Mouse (Mus musculus) kidney, embryonic 16.5 days (tissue): ENCODE measurements around the gene Zw10. TPM values are rescaled to one million over a fixed set of nuclear protein-coding genes. Genes with fewer than 3 reads are reported as not detected.

Experiments
- ATAC-seq: fragments of 200-750 bp; cut with Nextera tagmentation; 2 replicates; pipeline ENCODE4 v1.8.0; 2017; ENCODE audit warnings: moderate TSS enrichment; ENCODE audit not compliant: low FRiP score, low TSS enrichment
- H3K27ac ChIP-seq: fragments of 300-500 bp; sonication (generic); 2 replicates; pipeline ENCODE4 v1.5.1; 2014; ENCODE audit warnings: low read length
- H3K27me3 ChIP-seq: fragments of 300-500 bp; sonication (generic); 2 replicates; pipeline ENCODE4 v1.6.1; 2014; ENCODE audit warnings: low read length, control low read depth, mixed read lengths; ENCODE audit not compliant: insufficient read depth
- H3K36me3 ChIP-seq: fragments of 300-500 bp; sonication (generic); 2 replicates; pipeline ENCODE4 v1.6.1; 2014; ENCODE audit warnings: low read length, control low read depth, mixed read lengths; ENCODE audit not compliant: insufficient read depth
- H3K4me1 ChIP-seq: fragments of 300-500 bp; sonication (generic); 2 replicates; pipeline ENCODE4 v1.6.1; 2014; ENCODE audit warnings: low read length, control low read depth, mixed read lengths; ENCODE audit not compliant: insufficient read depth
- H3K4me2 ChIP-seq: fragments of 300-500 bp; sonication (generic); replicated peaks from 2 replicates; pipeline ENCODE4 v1.6.1; 2014; ENCODE audit warnings: low read depth, low read length
- H3K4me3 ChIP-seq: fragments of 300-500 bp; sonication (generic); 2 replicates; pipeline ENCODE4 v1.5.1; 2014; ENCODE audit warnings: mild to moderate bottlenecking, low read length
- H3K9ac ChIP-seq: fragments of 300-500 bp; sonication (generic); replicated peaks from 2 replicates; pipeline ENCODE4 v1.6.1; 2014; ENCODE audit warnings: low read length
- H3K9me3 ChIP-seq: fragments of 300-500 bp; sonication (generic); 2 replicates; pipeline ENCODE4 v1.6.1; 2016; ENCODE audit warnings: low read length, control low read depth
- WGBS: fragments of 180-500 bp; shearing (Covaris S2); extraction: QIAGEN DNeasy Blood & Tissue Kit; methylation state at CpG from one replicate; pipeline ENCODE4 v1.1.7; 2014; 5-methylcytosine and 5-hydroxymethylcytosine counted together
- polyA plus RNA-seq: library from polyadenylated mRNA; unstranded; fragments of >200 nt; fragmentation: Nextera tagmentation; extraction: Ambion mirVana; gene quantifications from 2 replicates; pipeline ENCODE4 v1.2.1, GENCODE M21; 2015

Zw10 gene
- polyA plus RNA-seq = 40.1 and 41.0 TPM in 2 replicates

DNA sequence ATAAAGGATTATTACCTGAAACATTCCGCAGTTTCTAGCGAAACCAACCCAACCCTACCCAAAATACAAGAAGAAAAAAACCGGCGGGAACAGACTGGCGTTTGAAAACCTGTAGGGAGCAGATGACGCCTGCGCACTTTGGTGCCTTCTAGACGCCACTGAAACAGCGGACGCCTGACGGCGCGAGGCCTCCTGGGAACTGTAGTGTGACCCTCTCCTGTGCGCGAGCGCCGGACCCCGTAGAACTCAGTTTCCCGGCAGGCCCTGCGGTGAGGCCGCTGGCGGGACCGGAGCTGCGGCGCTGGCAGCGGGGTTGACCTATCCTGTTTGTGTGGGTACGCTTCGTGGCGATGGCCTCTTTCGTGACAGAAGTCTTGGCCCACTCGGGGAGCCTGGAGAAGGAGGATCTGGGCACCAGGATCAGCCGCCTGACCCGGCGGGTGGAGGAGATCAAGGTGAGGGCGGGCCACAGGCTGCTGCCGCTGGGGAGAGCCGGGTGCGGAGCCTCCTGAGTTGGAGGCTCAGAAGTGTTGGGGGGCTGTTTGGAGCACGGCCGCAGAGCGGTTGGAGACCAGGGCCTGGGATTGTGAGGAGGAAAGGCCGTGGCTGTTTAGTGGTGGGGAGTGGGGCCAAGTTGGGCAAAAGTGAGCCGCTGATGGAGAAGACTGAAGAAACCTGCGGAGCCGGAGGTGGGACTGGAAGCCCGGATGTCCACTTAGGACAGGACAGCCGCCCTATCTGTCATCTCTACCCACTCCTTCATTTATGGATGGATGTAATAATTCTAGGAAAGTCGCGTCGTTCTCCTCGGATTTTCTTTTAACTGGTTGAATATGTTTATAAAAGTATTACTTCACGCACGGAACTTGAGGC lies at the start of gene Zw10:
TSS of gene Zw10 (plus strand) at position 281 of the 873 bp plus-strand sequence.
- H3K9me3 ChIP-seq = no peaks in the 10 kb centered on the region
- no peaks in the 10 kb centered on the region for H3K27me3 ChIP-seq
- ATAC-seq = peak; percentile 100
- peaks cover 2% of the 10 kb centered on the region; the same call in 1 of the 2 replicates for H3K36me3 ChIP-seq
- under 1% methylated on average over 53 of the region's 53 CpGs for WGBS
- peak within 1 kb of the TSS; percentile 65 for H3K4me2 ChIP-seq
- H3K4me1 ChIP-seq = peaks cover 9% of the 10 kb centered on the region
- peak within 1 kb of the TSS; percentile 86 for H3K4me3 ChIP-seq
- H3K9ac ChIP-seq = peak within 1 kb of the TSS; percentile 91
- peak within 1 kb of the TSS; percentile 27; the same call in 1 of the 2 replicates for H3K27ac ChIP-seq

- Histone ChIP-seq H3K27ac (no peak overlapping the region), H3K9me3 (no peaks in the 10 kb centered on the region), H3K4me1 (no peaks in the 10 kb centered on the region; the same call in 1 of the 2 replicates), H3K27me3 (no peaks in the 10 kb centered on the region), H3K4me2 (no peak overlapping the region), H3K4me3 (no peak overlapping the region), H3K9ac (no peak overlapping the region), H3K36me3 (peaks cover 39% of the 10 kb centered on the region)
- ATAC-seq = no peak
- 51% methylated on average over 7 of the region's 7 CpGs for WGBS
Observed at GRCm38 (mm10) chr9:49015824-49016223, 39.6 kb upstream of the Zw10 start.

- peaks cover 25% of the 10 kb centered on the region; the same call in 1 of the 2 replicates for H3K36me3 ChIP-seq
- ATAC-seq = no peak
- H3K27me3 ChIP-seq = no peaks in the 10 kb centered on the region
- H3K9ac ChIP-seq = no peak overlapping the region
- H3K4me3 ChIP-seq = no peak overlapping the region
- no peaks in the 10 kb centered on the region; the same call in 1 of the 2 replicates for H3K4me1 ChIP-seq
- no peak overlapping the region for H3K27ac ChIP-seq
- whole genome bisulfite sequencing = 93% methylated on average over 5 of the region's 5 CpGs
- no peak overlapping the region for H3K4me2 ChIP-seq
- no peaks in the 10 kb centered on the region for H3K9me3 ChIP-seq
Observed at GRCm38 (mm10) chr9:49021289-49021688, 34.1 kb upstream of the Zw10 start.

GRCm38 (mm10) chr9:49023956-49024355 lies 31.5 kb upstream of the Zw10 start:
- no peak overlapping the region for H3K9ac ChIP-seq
- H3K36me3 ChIP-seq = peaks cover 31% of the 10 kb centered on the region
- ATAC-seq = no peak

DNA sequence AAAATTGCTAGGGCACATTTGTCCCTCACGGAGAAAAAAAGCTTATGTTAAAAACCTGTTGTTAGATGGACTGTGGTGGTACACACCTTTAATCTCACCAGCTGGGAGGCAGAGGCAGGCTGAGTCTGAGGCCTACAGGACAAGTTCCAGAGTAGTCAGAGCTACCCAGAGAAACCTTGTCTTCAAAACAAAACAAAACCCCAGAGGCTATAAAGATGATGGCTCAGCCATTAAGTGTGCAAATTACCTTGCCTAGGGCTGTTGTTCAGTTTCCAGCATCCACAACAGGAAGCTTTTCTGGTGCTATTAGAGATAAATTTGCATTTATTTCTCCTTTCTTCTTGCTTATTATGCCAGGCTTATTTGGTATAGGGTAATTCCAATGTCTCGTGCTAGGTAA lies 30.9 kb upstream of the Zw10 start:
- no peaks in the 10 kb centered on the region for H3K4me1 ChIP-seq
- H3K9me3 ChIP-seq = no peaks in the 10 kb centered on the region
- no peak overlapping the region for H3K4me2 ChIP-seq
- H3K4me3 ChIP-seq = no peak overlapping the region
- WGBS = 85% methylated on average over 2 of the region's 2 CpGs
- no peak overlapping the region for H3K9ac ChIP-seq
- no peak for ATAC-seq
- no peaks in the 10 kb centered on the region for H3K27me3 ChIP-seq
- peaks cover 32% of the 10 kb centered on the region for H3K36me3 ChIP-seq
- H3K27ac ChIP-seq = no peak overlapping the region

More at GRCm38 (mm10) chr9:49023956-49024355, 31.5 kb upstream of the Zw10 start:
- H3K4me1 ChIP-seq = no peaks in the 10 kb centered on the region
- no peaks in the 10 kb centered on the region for H3K9me3 ChIP-seq
- 89% methylated on average over 5 of the region's 5 CpGs for WGBS
- H3K27me3 ChIP-seq = no peaks in the 10 kb centered on the region
- H3K4me2 ChIP-seq = no peak overlapping the region
- H3K4me3 ChIP-seq = no peak overlapping the region
- H3K27ac ChIP-seq = no peak overlapping the region

GRCm38 (mm10) chr9:49034764-49035163 lies 20.6 kb upstream of the Zw10 start:
- no peaks in the 10 kb centered on the region for H3K4me1 ChIP-seq
- H3K4me3 ChIP-seq = no peak overlapping the region
- 92% methylated on average over 4 of the region's 4 CpGs for WGBS
- H3K27ac ChIP-seq = no peak overlapping the region
- H3K27me3 ChIP-seq = no peaks in the 10 kb centered on the region
- no peak overlapping the region for H3K4me2 ChIP-seq
- peaks cover 55% of the 10 kb centered on the region for H3K36me3 ChIP-seq
- no peaks in the 10 kb centered on the region for H3K9me3 ChIP-seq
- H3K9ac ChIP-seq = no peak overlapping the region
- ATAC-seq = no peak

- Histone ChIP-seq H3K27me3 (no peaks in the 10 kb centered on the region), H3K9ac (no peak overlapping the region), H3K4me2 (no peak overlapping the region), H3K4me1 (no peaks in the 10 kb centered on the region; the same call in 1 of the 2 replicates), H3K27ac (no peak overlapping the region), H3K36me3 (no peaks in the 10 kb centered on the region), H3K9me3 (no peaks in the 10 kb centered on the region), H3K4me3 (no peak overlapping the region)
- ATAC-seq = no peak
- 71% methylated on average over 5 of the region's 5 CpGs for WGBS
Observed at GRCm38 (mm10) chr9:49050901-49051300, 4.5 kb upstream of the Zw10 start.

GRCm38 (mm10) chr9:49051349-49051748 lies 4.1 kb upstream of the Zw10 start:
- Histone ChIP-seq H3K9ac (no peak overlapping the region), H3K4me1 (peaks cover 3% of the 10 kb centered on the region), H3K27me3 (no peaks in the 10 kb centered on the region), H3K4me3 (no peak overlapping the region), H3K36me3 (no peaks in the 10 kb centered on the region), H3K9me3 (no peaks in the 10 kb centered on the region), H3K4me2 (no peak overlapping the region), H3K27ac (no peak overlapping the region)
- 16% methylated on average over 5 of the region's 5 CpGs for WGBS
- ATAC-seq = no peak

GRCm38 (mm10) chr9:49054028-49054427 lies 1.4 kb upstream of the Zw10 start:
- WGBS = 78% methylated on average over 3 of the region's 3 CpGs
- Histone ChIP-seq H3K9ac (no peak overlapping the region), H3K9me3 (no peaks in the 10 kb centered on the region), H3K4me3 (no peak overlapping the region), H3K4me2 (no peak overlapping the region), H3K4me1 (peaks cover 9% of the 10 kb centered on the region), H3K27ac (no peak overlapping the region), H3K36me3 (no peaks in the 10 kb centered on the region; the same call in 1 of the 2 replicates), H3K27me3 (no peaks in the 10 kb centered on the region)
- no peak for ATAC-seq

DNA sequence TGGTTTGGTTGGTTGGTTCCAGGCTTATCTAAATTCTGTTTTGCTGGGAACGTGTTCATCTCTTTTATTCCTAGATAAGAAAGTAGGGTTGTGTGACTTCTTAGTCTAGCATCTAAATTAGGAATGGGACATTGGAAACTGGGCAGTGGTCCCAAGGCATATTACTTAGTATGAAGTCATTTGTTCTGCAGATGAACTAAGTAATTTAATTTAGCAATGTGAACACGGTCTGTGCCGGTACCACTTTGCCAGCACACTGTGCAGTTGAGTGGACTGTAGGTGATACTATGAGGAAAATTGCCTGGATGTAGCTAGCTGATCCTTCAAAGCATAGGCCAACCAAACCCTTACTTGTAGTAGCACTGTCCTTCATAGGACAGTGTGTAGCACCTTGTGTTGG lies 21.4 kb downstream of the Zw10 start:
- H3K4me2 ChIP-seq = no peak overlapping the region
- WGBS = 96% methylated on average over 3 of the region's 3 CpGs
- ATAC-seq = no peak
- no peak overlapping the region for H3K4me3 ChIP-seq
- H3K27me3 ChIP-seq = no peaks in the 10 kb centered on the region
- no peak overlapping the region for H3K27ac ChIP-seq
- no peak overlapping the region for H3K9ac ChIP-seq
- H3K9me3 ChIP-seq = no peaks in the 10 kb centered on the region
- H3K4me1 ChIP-seq = no peaks in the 10 kb centered on the region
- H3K36me3 ChIP-seq = peaks cover 52% of the 10 kb centered on the region
